Mouse (Mus musculus) ES-E14 (cell line): ENCODE data around the gene Ldlrap1. TPM values are rescaled to one million over a fixed set of nuclear protein-coding genes. Genes with fewer than 3 reads are reported as not detected.

Experiments used
- DNase-seq: peaks from one replicate; pipeline ENCODE4 v3.0.0-alpha.2; 2013; ENCODE audit warnings: low read depth, low spot score
- H3K27ac ChIP-seq: 2 replicates; pipeline ENCODE4 v1.5.1; 2012; ENCODE audit warnings: low read depth, mild to moderate bottlenecking, low read length, moderate library complexity, mixed read lengths; ENCODE audit not compliant: poor library complexity, insufficient read depth, severe bottlenecking
- H3K36me3 ChIP-seq: 2 replicates; pipeline ENCODE4 v1.6.1; 2012; ENCODE audit warnings: mild to moderate bottlenecking, low read length, moderate library complexity, mixed read lengths; ENCODE audit not compliant: control insufficient read depth, poor library complexity, insufficient read depth, severe bottlenecking
- H3K4me1 ChIP-seq, 2 experiments: fragments of 150-350 bp in 1 of 2; sonication (generic) in 1 of 2; 2 replicates each; pipeline ENCODE4 v1.6.1; 2012; ENCODE audit warnings: low read length in 2 of 2, mild to moderate bottlenecking in 1 of 2, mixed read lengths in 1 of 2; ENCODE audit not compliant: control insufficient read depth in 2 of 2, insufficient read depth in 2 of 2, poor library complexity in 1 of 2
- H3K4me3 ChIP-seq, 2 experiments: fragments of 150-350 bp in 1 of 2; sonication (generic) in 1 of 2; 2 replicates each; pipeline ENCODE4 v1.5.1; 2012; ENCODE audit warnings: low read length in 2 of 2, low read depth in 1 of 2, mild to moderate bottlenecking in 1 of 2, mixed read lengths in 1 of 2; ENCODE audit not compliant: insufficient read depth in 1 of 2, poor library complexity in 1 of 2, severe bottlenecking in 1 of 2
- H3K9ac ChIP-seq: 2 replicates; pipeline ENCODE4 v1.6.1; 2012; ENCODE audit warnings: low read depth, mild to moderate bottlenecking, low read length, mixed read lengths; ENCODE audit not compliant: poor library complexity, insufficient read depth, severe bottlenecking
- H3K9me3 ChIP-seq: fragments of 150-350 bp; sonication (generic); 2 replicates; pipeline ENCODE4 v1.6.1; 2012; ENCODE audit warnings: low read depth, mild to moderate bottlenecking, low read length; ENCODE audit not compliant: control insufficient read depth, insufficient read depth
- CHD2 ChIP-seq: IDR thresholded peaks from 2 replicates; pipeline ENCODE4 v1.6.1; 2014; ENCODE audit warnings: mild to moderate bottlenecking, low read depth, low read length, inconsistent platforms
- HCFC1 ChIP-seq: IDR thresholded peaks from 2 replicates; pipeline ENCODE4 v1.6.1; 2012; ENCODE audit warnings: low read length, inconsistent platforms, borderline replicate concordance; ENCODE audit not compliant: insufficient read depth
- MAFK ChIP-seq: IDR thresholded peaks from 2 replicates; pipeline ENCODE4 v1.6.1; 2014; ENCODE audit warnings: mild to moderate bottlenecking, low read depth, low read length, inconsistent platforms; ENCODE audit not compliant: insufficient read depth
- ZC3H11A ChIP-seq: IDR thresholded peaks from 2 replicates; pipeline ENCODE4 v1.6.1; 2012; ENCODE audit warnings: low read depth, mild to moderate bottlenecking, inconsistent platforms, low read length, borderline replicate concordance
- ZNF384 ChIP-seq: IDR thresholded peaks from 2 replicates; pipeline ENCODE4 v1.6.1; 2012; ENCODE audit warnings: low read depth, low read length, inconsistent platforms
- in situ Hi-C, 2 experiments: fragments of 600-800 bp; cut with MboI; formaldehyde crosslinking; loops; one replicate each; pipeline ENCODE4 v1.15.1; 2025; ENCODE audit warnings: low sequenced_read_pairs in 2 of 2, inconsistent platforms in 1 of 2; ENCODE audit not compliant: unreplicated experiment in 2 of 2
- total RNA-seq: library from RNA; depleted of rRNA; stranded (reverse); fragments of 300-350 nt; gene quantifications from 2 replicates; pipeline ENCODE4 v1.2.3, GENCODE M21; 2012; rRNA removed

The Ldlrap1 gene
- total RNA-seq, 1 experiment: 15.0 TPM

GRCm38 (mm10) chr4:134701934-134702333 lies 65.9 kb downstream of the Ldlrap1 start:
- H3K9me3 ChIP-seq: no peaks in the 10 kb centered on the region
- H3K4me1 ChIP-seq: peaks cover 0 to 3% of the 10 kb centered on the region in 2 experiments; a peak in 1 of 4 replicates
- H3K36me3 ChIP-seq: no peaks in the 10 kb centered on the region; the same call in 1 of the 2 replicates
- H3K27ac ChIP-seq: no peak overlapping the region
- TF ChIP-seq ZC3H11A: no peak
- H3K9ac ChIP-seq: no peak overlapping the region
- H3K4me3 ChIP-seq: no peak overlapping the region
- DNase-seq: no peak
- in situ Hi-C loops: no loop called here

- Histone ChIP-seq H3K27ac (no peak overlapping the region), H3K9ac (no peak overlapping the region), H3K36me3 (no peaks in the 10 kb centered on the region; the same call in 1 of the 2 replicates), H3K9me3 (no peaks in the 10 kb centered on the region), H3K4me1 (peaks cover 0 to 3% of the 10 kb centered on the region in 2 experiments; a peak in 1 of 4 replicates), H3K4me3 (no peak overlapping the region)
- in situ Hi-C loops: no loop called here
- TF ChIP-seq ZNF384 (no peak), ZC3H11A (no peak), HCFC1 (no peak), CHD2 (no peak), MAFK (no peak)
- no peak for DNase-seq
Observed at GRCm38 (mm10) chr4:134700911-134701310, 66.9 kb downstream of the Ldlrap1 start.

- in situ Hi-C loops: no loop called here
- TF ChIP-seq HCFC1 (no peak), ZC3H11A (no peak), ZNF384 (no peak), CHD2 (no peak)
- Histone ChIP-seq H3K9me3 (no peaks in the 10 kb centered on the region), H3K4me3 (no peak overlapping the region), H3K9ac (no peak overlapping the region), H3K4me1 (no peaks in the 10 kb centered on the region; a peak in 1 of 4 replicates), H3K27ac (no peak overlapping the region), H3K36me3 (no peaks in the 10 kb centered on the region; the same call in 1 of the 2 replicates)
- no peak for DNase-seq
Observed at GRCm38 (mm10) chr4:134693202-134693940, 74.5 kb downstream of the Ldlrap1 start.

GRCm38 (mm10) chr4:134692388-134692787 lies 75.4 kb downstream of the Ldlrap1 start:
- Histone ChIP-seq H3K4me3 (no peak overlapping the region), H3K9me3 (no peaks in the 10 kb centered on the region), H3K27ac (no peak overlapping the region), H3K36me3 (no peaks in the 10 kb centered on the region; the same call in 1 of the 2 replicates), H3K9ac (no peak overlapping the region), H3K4me1 (no peaks in the 10 kb centered on the region; a peak in 1 of 4 replicates)
- in situ Hi-C loops: no loop called here
- TF ChIP-seq ZC3H11A (no peak), CHD2 (no peak), HCFC1 (no peak), ZNF384 (no peak), MAFK (no peak)
- DNase-seq: no peak

Other genes with a start within 250 kb of the Ldlrap1 start
- gene Mtfr1l, start 232.6 kb downstream of the Ldlrap1 start, total RNA-seq: 38.2 and 43.7 TPM in 2 replicates
- gene Selenon, start 215.9 kb downstream of the Ldlrap1 start, total RNA-seq: 5.1 and 8.3 TPM in 2 replicates
- gene Man1c1, start 63.7 kb downstream of the Ldlrap1 start, total RNA-seq: 5.9 and 6.1 TPM in 2 replicates
- 56.1 and 91.6 TPM in 2 replicates for gene Maco1, start 85.3 kb upstream of the Ldlrap1 start, total RNA-seq
- 12.4 and 21.0 TPM in 2 replicates for gene Rhd, start 96.5 kb upstream of the Ldlrap1 start, total RNA-seq
- 118 and 183 TPM in 2 replicates for gene Tmem50a, start 147.0 kb upstream of the Ldlrap1 start, total RNA-seq
- 93.9 and 130 TPM in 2 replicates for gene Rsrp1, start 155.6 kb upstream of the Ldlrap1 start, total RNA-seq
- 68.3 and 76.6 TPM in 2 replicates for gene Syf2, start 162.9 kb upstream of the Ldlrap1 start, total RNA-seq